Mouse (Mus musculus) erythroblast, embryonic 14.5 days (primary cell): ENCODE results near the gene Olfr1377.

Experiments used
- GATA1 ChIP-seq: IDR thresholded peaks from 2 replicates; pipeline ENCODE4 v1.6.1; 2012; ENCODE audit warnings: low read length, inconsistent platforms, mixed read lengths
- TAL1 ChIP-seq: IDR thresholded peaks from 3 replicates; pipeline ENCODE4 v1.6.1; 2012; ENCODE audit warnings: low read length, inconsistent platforms, mixed read lengths

- TF ChIP-seq GATA1 (no peak), TAL1 (no peak)
Measured at GRCm38 (mm10) chr11:51003296-51003695, 21.5 kb downstream of the Olfr1377 start, which contains the start of gene Olfr51.
